Mouse (Mus musculus): ENCODE results near the gene Gjb2. TPM values are rescaled to one million over a fixed set of nuclear protein-coding genes. Genes with fewer than 3 reads are reported as not detected.
"Not testable (repeated sequence)": the region's sequence is repeated elsewhere in the genome, so short reads cannot be mapped to it uniquely, and the experiment has no call there.

Gene Gjb2
- total and polyA plus RNA-seq, 3 experiments: not detected

DNA sequence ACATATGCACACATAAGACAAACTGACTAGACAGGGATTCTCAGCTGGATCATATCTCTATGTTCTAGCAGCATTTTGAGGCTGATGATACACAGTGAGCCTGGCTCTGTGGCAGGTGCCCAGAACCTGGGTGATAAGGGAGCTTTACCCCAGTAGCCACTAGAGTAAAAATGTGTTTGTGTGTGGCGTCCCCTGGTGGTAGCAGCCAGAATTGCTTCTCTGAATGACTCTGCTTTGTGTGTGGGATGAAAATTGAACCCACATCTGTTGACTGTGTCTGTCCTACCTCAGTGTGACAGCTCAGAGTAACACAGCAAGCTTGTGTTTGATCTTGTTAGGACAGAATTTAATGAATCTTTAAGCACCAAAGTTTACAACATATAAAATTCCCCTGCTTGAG lies 44.5 kb downstream of the Gjb2 start:
- not testable (repeated sequence) for ATAC-seq (ENCODE audit: extremely low read depth, insufficient number of reproducible peaks, low FRiP score, poor library complexity, severe bottlenecking); H3K36me3 ChIP-seq (replicated peaks)
- peak; percentile 31 for DNase-seq (ENCODE audit: low spot score)

DNA sequence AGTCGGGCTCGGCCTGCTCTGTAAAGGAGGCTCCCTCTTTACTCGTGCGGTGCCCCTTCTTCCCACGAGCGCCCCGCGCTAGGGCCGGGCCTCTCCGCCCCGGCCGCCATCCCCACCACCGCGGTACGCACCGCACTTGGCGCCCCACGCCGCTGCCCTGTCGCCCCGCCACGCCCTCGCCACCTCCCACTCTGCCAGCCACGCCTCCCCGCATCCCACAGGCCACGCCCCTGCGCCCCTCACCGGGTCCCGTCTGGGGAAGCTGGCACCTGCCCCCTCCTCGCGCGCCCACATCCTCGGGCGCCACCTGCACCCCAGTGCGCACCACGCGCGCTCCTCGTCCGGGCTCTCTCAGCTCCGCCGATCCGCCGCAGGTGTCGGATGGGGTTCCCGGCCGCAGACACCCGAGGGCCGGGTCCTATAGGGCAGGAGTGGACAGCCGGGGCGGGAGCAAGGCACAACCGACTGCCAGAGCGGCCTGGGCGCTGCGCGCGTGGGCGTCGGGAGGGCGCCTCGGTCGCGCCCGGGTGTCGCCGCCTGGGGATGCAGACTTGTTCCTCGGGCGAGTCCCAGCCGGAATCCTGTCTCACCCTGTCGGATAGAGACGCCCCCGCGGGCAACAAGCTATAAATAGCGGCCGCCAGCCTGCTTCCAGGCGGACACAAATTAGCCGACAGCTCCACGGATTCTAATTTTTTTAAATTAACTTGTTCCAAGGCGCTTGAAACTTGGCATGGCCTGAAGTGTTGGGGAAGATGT lies 46.8 kb downstream of the Gjb2 start, which contains the start of gene Gja3:
TSS of gene Gja3 (minus strand) at position 538 of the 759 bp plus-strand sequence.
- peaks cover 9% of the 10 kb centered on the region; the same call in 1 of the 2 replicates for H3K27me3 ChIP-seq (ENCODE audit: insufficient read depth, low read length)
- no peaks in the 10 kb centered on the region for H3K4me1 ChIP-seq (ENCODE audit: insufficient read depth, low read depth, low read length)
- ATAC-seq (ENCODE audit: extremely low read depth, insufficient number of reproducible peaks, low FRiP score, poor library complexity, severe bottlenecking) (no peak), DNase-seq (ENCODE audit: low spot score) (no peak)
- no peaks in the 10 kb centered on the region for H3K36me3 ChIP-seq (replicated peaks)
- H3K4me3 ChIP-seq (ENCODE audit: low read depth, low read length): no peak within 1 kb of the TSS
- TF ChIP-seq CTCF (IDR thresholded peaks at IDR 0.05; ENCODE audit: low read depth, low read length) (no peak), TAL1 (conservative IDR thresholded peaks at IDR 0.05; ENCODE audit: low read depth, low read length) (no peak), POLR2AphosphoS5 (IDR thresholded peaks at IDR 0.05; ENCODE audit: insufficient replicate concordance, low read depth, low read length) (no peak), GATA1 (IDR thresholded peaks at IDR 0.05; ENCODE audit: borderline replicate concordance, low read length) (no peak), GATA2 (IDR thresholded peaks at IDR 0.05; ENCODE audit: borderline replicate concordance, low read depth, low read length) (no peak)
- H3K9me3 ChIP-seq (replicated peaks): no peaks in the 10 kb centered on the region

More for the DNA sequence above, 44.5 kb downstream of the Gjb2 start:
- H3K4me1 ChIP-seq (ENCODE audit: insufficient read depth, low read depth, low read length); H3K4me3 ChIP-seq (ENCODE audit: low read depth, low read length); H3K27me3 ChIP-seq (ENCODE audit: insufficient read depth, low read length); H3K9me3 ChIP-seq (replicated peaks): not testable (repeated sequence)
- peak; percentile 97 for TF ChIP-seq CTCF (IDR thresholded peaks at IDR 0.05; ENCODE audit: low read depth, low read length)

DNA sequence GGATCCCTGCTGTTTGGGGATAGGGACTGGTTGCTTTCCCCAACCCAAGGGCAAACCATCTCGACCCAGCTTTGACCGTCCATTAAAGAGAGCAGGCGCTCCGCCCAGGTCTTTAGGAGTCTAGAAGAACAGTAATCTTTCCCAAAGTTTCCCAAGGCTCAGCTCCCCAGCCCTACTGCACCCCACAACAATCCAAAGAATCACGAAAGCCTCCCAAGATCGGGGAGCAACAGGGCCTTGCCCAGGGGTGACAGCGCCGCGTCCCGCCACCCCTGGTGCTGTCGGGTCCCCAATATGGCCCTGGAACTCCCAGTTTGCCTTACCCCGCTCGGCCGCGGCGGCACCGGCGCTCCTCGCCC lies 47.3 kb downstream of the Gjb2 start:
- Histone ChIP-seq H3K4me1 (ENCODE audit: insufficient read depth, low read depth, low read length) (no peaks in the 10 kb centered on the region), H3K27me3 (ENCODE audit: insufficient read depth, low read length) (peaks cover 12% of the 10 kb centered on the region), H3K9me3 (replicated peaks) (no peaks in the 10 kb centered on the region), H3K4me3 (ENCODE audit: low read depth, low read length) (no peak overlapping the region), H3K36me3 (replicated peaks) (no peaks in the 10 kb centered on the region)
- ATAC-seq (ENCODE audit: extremely low read depth, insufficient number of reproducible peaks, low FRiP score, poor library complexity, severe bottlenecking): no peak
- no peak for DNase-seq (ENCODE audit: low spot score)
- TF ChIP-seq POLR2AphosphoS5 (IDR thresholded peaks at IDR 0.05; ENCODE audit: insufficient replicate concordance, low read depth, low read length): no peak
- TF ChIP-seq GATA2 (IDR thresholded peaks at IDR 0.05; ENCODE audit: borderline replicate concordance, low read depth, low read length): no peak
- TF ChIP-seq CTCF (IDR thresholded peaks at IDR 0.05; ENCODE audit: low read depth, low read length): no peak
- no peak for TF ChIP-seq TAL1 (conservative IDR thresholded peaks at IDR 0.05; ENCODE audit: low read depth, low read length)

DNA sequence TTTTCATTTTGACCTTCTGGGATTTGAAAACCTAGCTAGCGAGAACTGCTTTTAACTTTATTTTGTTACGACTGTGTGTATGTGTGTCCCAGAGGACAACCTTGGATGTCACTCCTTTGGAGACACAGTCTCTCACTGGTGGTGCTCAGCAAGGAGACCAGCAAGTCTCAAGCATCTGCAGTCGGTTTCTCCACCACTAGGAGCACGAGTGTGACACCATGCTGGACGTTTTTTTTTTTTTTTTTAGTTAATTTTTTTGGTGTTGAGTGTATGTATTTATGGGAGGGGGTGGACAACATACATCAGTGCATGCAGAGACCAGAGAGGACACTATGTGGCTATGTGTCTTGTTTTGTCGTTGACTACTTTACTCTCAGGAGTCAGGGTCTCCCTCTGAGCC lies 51.8 kb downstream of the Gjb2 start:
- no peak for ATAC-seq (ENCODE audit: extremely low read depth, insufficient number of reproducible peaks, low FRiP score, poor library complexity, severe bottlenecking)
- Histone ChIP-seq H3K27me3 (ENCODE audit: insufficient read depth, low read length) (peaks cover 12% of the 10 kb centered on the region), H3K9me3 (replicated peaks) (no peaks in the 10 kb centered on the region), H3K36me3 (replicated peaks) (no peaks in the 10 kb centered on the region), H3K4me3 (ENCODE audit: low read depth, low read length) (no peak overlapping the region), H3K4me1 (ENCODE audit: insufficient read depth, low read depth, low read length) (no peaks in the 10 kb centered on the region)
- TF ChIP-seq GATA1 (IDR thresholded peaks at IDR 0.05; ENCODE audit: borderline replicate concordance, low read length): no peak
- no peak for TF ChIP-seq POLR2AphosphoS5 (IDR thresholded peaks at IDR 0.05; ENCODE audit: insufficient replicate concordance, low read depth, low read length)
- no peak for TF ChIP-seq CTCF (IDR thresholded peaks at IDR 0.05; ENCODE audit: low read depth, low read length)
- TF ChIP-seq TAL1 (conservative IDR thresholded peaks at IDR 0.05; ENCODE audit: low read depth, low read length): no peak
- TF ChIP-seq GATA2 (IDR thresholded peaks at IDR 0.05; ENCODE audit: borderline replicate concordance, low read depth, low read length): no peak
- DNase-seq (ENCODE audit: low spot score): no peak

Other genes with a start within 250 kb of the Gjb2 start
- 118 and 147 TPM in 2 replicates for gene Zmym2, start 218.0 kb downstream of the Gjb2 start, total RNA-seq (2014; fragmentation: Nextera tagmentation)
- gene Zmym2, start 218.0 kb downstream of the Gjb2 start, total RNA-seq (2017): 57.3 and 58.1 TPM in 2 replicates
- gene Zmym2, start 218.0 kb downstream of the Gjb2 start, polyA plus RNA-seq (2012): 0.97 and 2.1 TPM in 2 replicates
- gene Gja3, start 46.6 kb downstream of the Gjb2 start, total RNA-seq (2014; fragmentation: Nextera tagmentation): not detected in 2 replicates
- gene Gja3, start 46.6 kb downstream of the Gjb2 start, total RNA-seq (2017): not detected in 2 replicates
- not detected in 2 replicates for gene Gja3, start 46.6 kb downstream of the Gjb2 start, polyA plus RNA-seq (2012)
- not detected in 2 replicates for gene Gm4491, start 11.2 kb upstream of the Gjb2 start, total RNA-seq (2014; fragmentation: Nextera tagmentation)
- gene Gm4491, start 11.2 kb upstream of the Gjb2 start, total RNA-seq (2017): 0.17 TPM in 1 of 2 replicates, not detected in the other
- not detected in 2 replicates for gene Gm4491, start 11.2 kb upstream of the Gjb2 start, polyA plus RNA-seq (2012)
- not detected in 2 replicates for gene Gjb6, start 28.9 kb upstream of the Gjb2 start, total RNA-seq (2014; fragmentation: Nextera tagmentation)
- 0.11 TPM in 1 of 2 replicates, not detected in the other for gene Gjb6, start 28.9 kb upstream of the Gjb2 start, total RNA-seq (2017)
- not detected in 2 replicates for gene Gjb6, start 28.9 kb upstream of the Gjb2 start, polyA plus RNA-seq (2012)

Measured in G1E (cell line).